Mouse (Mus musculus) ovary, postnatal 14 days (tissue): ENCODE measurements around the gene Osbpl11.
"Not testable (repeated sequence)": the region's sequence is repeated elsewhere in the genome, so short reads cannot be mapped to it uniquely, and the experiment has no call there.

Experiments
- DNase-seq: peaks from one replicate; pipeline ENCODE4 v3.0.0; 2022; ENCODE audit warnings: low spot score

The Osbpl11 gene

GRCm38 (mm10) chr16:33184901-33185260 lies at the start of gene Osbpl11:
TSS of gene Osbpl11 (plus strand) at chr16:33185071.
- DNase-seq, result peak; percentile 95

GRCm38 (mm10) chr16:33135167-33135566 lies 49.7 kb upstream of the Osbpl11 start:
- DNase-seq, result no peak

GRCm38 (mm10) chr16:33139061-33139460 lies 45.8 kb upstream of the Osbpl11 start:
- not testable (repeated sequence) for DNase-seq

GRCm38 (mm10) chr16:33141758-33142280 lies 43.1 kb upstream of the Osbpl11 start:
- no peak for DNase-seq

- no peak for DNase-seq
Measured at GRCm38 (mm10) chr16:33143452-33143851, 41.4 kb upstream of the Osbpl11 start.

GRCm38 (mm10) chr16:33146185-33146584 lies 38.7 kb upstream of the Osbpl11 start:
- DNase-seq, result no peak

GRCm38 (mm10) chr16:33148135-33148534 lies 36.7 kb upstream of the Osbpl11 start:
- DNase-seq, result no peak

- not testable (repeated sequence) for DNase-seq
Measured at GRCm38 (mm10) chr16:33150875-33151274, 34.0 kb upstream of the Osbpl11 start.

GRCm38 (mm10) chr16:33151558-33151957 lies 33.3 kb upstream of the Osbpl11 start:
- DNase-seq, result no peak

- DNase-seq, result no peak
Measured at GRCm38 (mm10) chr16:33154992-33155391, 29.9 kb upstream of the Osbpl11 start.

- no peak for DNase-seq
Measured at GRCm38 (mm10) chr16:33158006-33158405, 26.9 kb upstream of the Osbpl11 start.

GRCm38 (mm10) chr16:33158590-33159071 lies 26.2 kb upstream of the Osbpl11 start:
- DNase-seq, result no peak

- DNase-seq, result no peak
Measured at GRCm38 (mm10) chr16:33159363-33159762, 25.5 kb upstream of the Osbpl11 start.

GRCm38 (mm10) chr16:33163330-33164090 lies 21.4 kb upstream of the Osbpl11 start:
- DNase-seq, result no peak

- not testable (repeated sequence) for DNase-seq
Measured at GRCm38 (mm10) chr16:33166284-33166683, 18.6 kb upstream of the Osbpl11 start.

GRCm38 (mm10) chr16:33167537-33167936 lies 17.3 kb upstream of the Osbpl11 start:
- no peak for DNase-seq

- DNase-seq, result no peak
Measured at GRCm38 (mm10) chr16:33169471-33170034, 15.3 kb upstream of the Osbpl11 start.

- no peak for DNase-seq
Measured at GRCm38 (mm10) chr16:33170716-33171587, 13.9 kb upstream of the Osbpl11 start.

GRCm38 (mm10) chr16:33171800-33172199 lies 13.1 kb upstream of the Osbpl11 start:
- DNase-seq, result no peak

- no peak for DNase-seq
Measured at GRCm38 (mm10) chr16:33173151-33173550, 11.7 kb upstream of the Osbpl11 start.

- DNase-seq, result no peak
Measured at GRCm38 (mm10) chr16:33174695-33175094, 10.2 kb upstream of the Osbpl11 start.

- DNase-seq, result not testable (repeated sequence)
Measured at GRCm38 (mm10) chr16:33176831-33177230, 8.0 kb upstream of the Osbpl11 start.
